Mouse (Mus musculus) gastrocnemius, adult 2 months (tissue): Measurements from ENCODE around the gene Rbm43. TPM values are rescaled to one million over a fixed set of nuclear protein-coding genes. Genes with fewer than 3 reads are reported as not detected.

Experiments used
- DNase-seq: peaks from one replicate; pipeline ENCODE4 v3.0.0; 2022
- H3K27ac ChIP-seq: fragments of 200-600 bp; 2 replicates; pipeline ENCODE4 v1.8.1; 2022; ENCODE audit warnings: mild to moderate bottlenecking
- H3K4me3 ChIP-seq: fragments of 200-600 bp; 2 replicates; pipeline ENCODE4 v1.8.1; 2022; ENCODE audit warnings: mild to moderate bottlenecking, moderate library complexity
- CTCF ChIP-seq: fragments of 200-600 bp; IDR thresholded peaks from 2 replicates; pipeline ENCODE4 v1.8.1; 2022; ENCODE audit warnings: antibody characterized with exemption, mild to moderate bottlenecking, moderate library complexity
- intact Hi-C: fragments of 180-260 bp; cut with DNase I; formaldehyde crosslinking; loops from one replicate; pipeline ENCODE4 v1.15.1; 2025
- long read RNA-seq, 2 experiments: library from polyadenylated mRNA; stranded (forward); transcript quantifications; one replicate each; pipeline ENCODE4 v2.0.0; 2021
- total RNA-seq, 2 experiments: library from RNA; stranded (reverse); gene quantifications; 2 replicates each; pipeline ENCODE4 v1.2.3; 2021

The Rbm43 gene
- total RNA-seq: 1 to 10 TPM; 1.0 to 1.2 TPM
- long read RNA-seq, experiment 1, partial matches to known transcripts: 0 of 1 reads
- long read RNA-seq, experiment 1, other reads (novel, unspliced or antisense): 1 of 1 reads
- long read RNA-seq, experiment 2: 0 reads

DNA sequence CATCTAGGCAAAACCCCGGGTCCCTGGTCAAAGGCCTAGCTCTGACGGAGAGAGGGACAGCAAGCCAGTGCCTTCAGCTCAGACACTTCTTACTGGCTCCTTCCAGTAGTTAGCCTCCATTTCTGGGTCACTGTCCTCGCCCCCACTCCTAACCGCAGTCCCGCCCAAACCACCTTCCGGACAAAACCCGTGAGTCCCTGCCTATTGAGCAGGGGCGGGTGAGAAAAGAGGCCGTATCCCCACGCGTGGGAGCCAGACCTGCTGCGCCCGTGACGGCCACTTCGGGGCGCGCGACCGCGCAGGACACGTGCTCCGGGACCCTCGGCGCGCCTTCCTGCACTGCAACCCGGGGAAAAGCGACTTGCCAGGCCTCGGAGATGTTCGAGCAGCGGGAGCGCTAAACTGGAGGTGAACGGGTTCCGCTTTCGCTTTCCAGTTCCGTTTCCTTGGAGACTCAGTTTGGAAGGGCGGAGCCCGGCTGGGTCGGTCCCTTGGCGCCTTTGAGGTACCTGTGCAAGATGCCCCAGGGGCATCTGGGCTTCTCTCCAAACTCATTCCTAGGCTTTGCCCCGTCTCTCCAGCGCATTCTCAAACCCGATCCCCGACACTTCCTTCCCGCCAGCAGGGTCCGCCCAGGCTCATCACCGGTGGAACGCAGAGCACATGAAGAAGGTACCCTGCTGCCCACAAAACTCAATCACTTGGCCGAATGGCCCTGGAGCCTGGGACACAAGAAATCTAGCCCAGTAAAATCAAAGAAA, at the start of gene Rbm43:
Rbm43 (minus strand) TSS at position 590 of the 761 bp plus-strand sequence.
- intact Hi-C loops: no loop called here
- H3K27ac ChIP-seq: peak within 1 kb of the TSS; percentile 86
- peak within 1 kb of the TSS; percentile 88 for H3K4me3 ChIP-seq
- peak; percentile 50 for TF ChIP-seq CTCF
- peak; percentile 78 for DNase-seq

DNA sequence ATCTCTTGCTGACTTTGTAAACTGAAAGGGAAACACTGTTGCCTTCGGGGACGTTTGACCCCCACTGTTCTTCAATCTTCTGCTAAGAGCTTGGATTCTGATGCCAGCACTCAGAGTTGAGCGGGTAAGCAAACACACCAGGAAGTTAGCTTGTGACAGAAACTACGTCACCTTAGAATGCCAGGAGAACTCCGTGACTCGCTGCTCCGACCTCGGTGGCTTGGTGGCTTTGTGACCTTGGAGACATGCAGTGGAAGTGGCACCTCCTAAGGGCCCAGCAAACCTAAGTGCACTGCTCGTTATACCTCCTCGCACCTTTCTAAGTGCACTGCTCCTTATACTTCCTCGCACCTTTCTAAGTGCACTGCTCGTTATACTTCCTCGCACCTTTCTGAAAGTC, 47.3 kb upstream of the Rbm43 start:
- no peak for TF ChIP-seq CTCF
- intact Hi-C loops: loop anchor here (5.0 kb wide), 1 partner anchor 55 kb away; the partner anchor contains the start of gene Tnfaip6
- Histone ChIP-seq H3K27ac (peak overlapping the region; percentile 70; the same call in 1 of the 2 replicates), H3K4me3 (peak overlapping the region; percentile 54)
- DNase-seq: no peak

DNA sequence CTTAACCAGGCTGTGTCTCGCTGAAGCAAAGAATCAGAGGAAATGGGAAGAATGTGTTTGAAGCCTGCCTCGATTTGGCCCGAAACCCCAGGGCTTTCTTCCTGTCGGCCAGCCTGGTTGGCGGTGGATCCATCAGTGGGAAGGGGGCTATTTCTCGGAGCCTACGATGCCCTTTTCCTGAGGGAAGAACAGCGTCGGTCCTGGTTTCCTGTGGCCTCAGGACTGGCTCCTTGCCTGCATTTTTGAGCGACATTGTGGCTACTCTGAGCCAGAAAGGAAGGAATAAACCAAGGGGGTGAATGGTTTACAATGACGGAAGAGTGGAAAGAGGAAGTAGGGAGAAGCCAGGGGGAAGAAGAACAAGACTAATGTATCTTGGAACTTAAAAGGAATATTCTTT, 46.7 kb upstream of the Rbm43 start:
- peak overlapping the region; percentile 70 for H3K27ac ChIP-seq
- peak; percentile 29 for DNase-seq
- intact Hi-C loops: loop anchor here (5.0 kb wide), 1 partner anchor 56 kb away; the partner anchor contains the start of gene Tnfaip6
- H3K4me3 ChIP-seq: peak overlapping the region; percentile 54
- no peak for TF ChIP-seq CTCF

DNA sequence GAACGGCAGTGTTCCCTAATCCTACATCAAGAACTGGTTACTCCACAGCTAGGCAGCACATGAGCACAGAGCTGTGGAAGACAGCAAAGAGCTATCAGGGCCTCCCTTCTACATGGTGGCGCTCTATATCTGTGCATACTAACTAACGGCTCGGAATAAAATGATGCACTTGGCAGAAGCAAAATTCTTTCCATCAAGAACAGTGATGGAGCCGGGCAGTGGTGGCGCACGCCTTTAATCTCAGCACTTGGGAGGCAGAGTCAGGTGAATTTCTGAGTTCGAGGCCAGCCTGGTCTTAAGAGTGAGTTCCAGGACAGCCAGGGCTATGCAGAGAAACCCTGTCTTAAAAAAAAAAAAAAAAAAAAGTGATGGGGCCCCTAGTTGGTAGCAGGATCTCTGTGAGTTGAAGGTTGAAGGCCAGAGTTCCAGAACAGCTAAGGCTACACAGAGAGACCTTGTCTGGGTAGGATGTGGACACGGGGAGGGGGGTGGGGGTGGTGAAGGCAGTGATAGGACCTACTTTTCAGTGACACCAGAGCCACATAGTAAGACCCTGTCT, 38.5 kb upstream of the Rbm43 start, which contains the start of gene Nmi:
Nmi (minus strand) TSS at position 85 of the 559 bp plus-strand sequence.
- no peak for TF ChIP-seq CTCF
- DNase-seq: no peak
- H3K27ac ChIP-seq: peak within 1 kb of the TSS; percentile 92
- intact Hi-C loops: no loop called here
- H3K4me3 ChIP-seq: peak within 1 kb of the TSS; percentile 91

DNA sequence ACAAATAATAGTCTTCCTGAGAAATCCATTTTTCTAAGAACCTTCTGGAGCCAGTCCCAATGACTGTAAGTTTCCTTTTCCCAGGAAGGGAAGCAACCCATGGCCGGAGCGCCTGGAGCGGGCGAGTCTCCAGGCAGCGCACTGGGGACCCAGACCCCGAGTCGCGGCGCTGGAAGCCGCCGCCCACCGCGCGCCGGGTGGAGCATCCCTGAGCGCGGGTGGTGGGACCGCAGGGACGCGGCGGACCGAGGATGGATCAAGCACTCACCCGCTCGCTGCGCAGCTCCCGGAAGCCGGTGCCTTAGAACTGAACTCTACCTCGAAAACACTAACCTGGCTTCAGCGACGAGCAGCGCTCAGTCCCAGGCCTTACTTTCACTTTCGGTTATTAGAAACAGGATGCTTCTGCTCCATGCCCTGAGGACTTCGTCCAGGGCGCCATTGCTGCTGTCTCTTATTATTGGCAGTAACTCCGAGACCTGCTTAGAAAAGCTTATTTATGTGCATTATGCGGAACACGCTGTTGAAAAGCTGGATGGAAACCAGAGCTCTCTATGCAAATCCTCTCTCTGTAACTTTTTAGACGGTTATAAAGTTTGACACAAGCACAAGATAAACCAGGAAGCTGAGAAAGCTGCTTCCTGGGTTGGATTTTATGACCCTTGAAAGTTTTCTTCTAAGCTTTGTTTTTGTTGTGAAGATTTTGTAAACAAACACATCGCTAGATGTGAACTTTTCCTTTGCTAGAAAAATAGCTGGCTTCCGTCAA, 37.9 kb upstream of the Rbm43 start:
- intact Hi-C loops: no loop called here
- TF ChIP-seq CTCF: no peak
- peak; percentile 67 for DNase-seq

DNA sequence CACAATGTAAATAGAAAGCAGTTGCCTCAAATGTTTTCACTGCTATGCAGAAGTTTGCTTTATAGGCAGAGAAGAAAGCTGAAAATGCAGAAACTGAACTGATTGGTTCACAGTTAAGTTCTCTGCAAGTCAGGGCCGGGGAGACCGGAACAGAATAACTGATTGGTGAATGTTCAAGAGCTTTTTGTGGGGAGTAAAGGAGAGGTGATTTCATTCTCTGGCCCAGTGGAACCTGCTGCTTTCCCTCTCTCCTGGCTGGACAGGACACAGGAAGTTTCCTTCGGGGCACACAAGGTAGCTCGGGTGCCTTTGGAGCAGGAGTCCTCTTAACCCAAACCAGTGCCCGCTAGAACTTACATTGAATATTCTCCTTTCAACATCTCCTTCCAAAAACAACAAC, 37.2 kb upstream of the Rbm43 start:
- no peak for TF ChIP-seq CTCF
- Histone ChIP-seq H3K4me3 (peak overlapping the region; percentile 91), H3K27ac (peak overlapping the region; percentile 92)
- intact Hi-C loops: no loop called here
- DNase-seq: peak; percentile 24

More for the DNA sequence above, 37.9 kb upstream of the Rbm43 start:
- H3K4me3 ChIP-seq: peak overlapping the region; percentile 91
- H3K27ac ChIP-seq: peak overlapping the region; percentile 92

DNA sequence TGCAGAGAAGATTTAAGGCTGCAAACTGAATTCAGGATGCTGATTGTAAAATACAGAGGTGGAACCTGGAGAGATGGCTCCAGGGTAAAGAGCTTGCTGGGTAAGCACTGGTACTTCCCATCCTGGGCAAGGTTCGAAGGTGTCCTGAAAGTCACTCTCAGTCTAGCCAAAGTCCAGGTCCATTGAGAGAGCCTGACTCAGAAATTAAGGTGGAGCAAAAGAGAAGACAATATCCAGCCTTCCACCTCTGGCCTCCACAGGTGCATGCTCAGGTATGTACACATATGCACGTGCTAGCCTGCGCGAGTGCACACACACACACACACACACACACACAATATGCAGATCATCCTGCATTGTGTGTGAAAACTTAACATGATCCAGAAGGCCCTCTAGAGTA, 35.9 kb upstream of the Rbm43 start:
- H3K27ac ChIP-seq: no peak overlapping the region
- no peak for TF ChIP-seq CTCF
- intact Hi-C loops: no loop called here
- no peak for DNase-seq
- no peak overlapping the region for H3K4me3 ChIP-seq

DNA sequence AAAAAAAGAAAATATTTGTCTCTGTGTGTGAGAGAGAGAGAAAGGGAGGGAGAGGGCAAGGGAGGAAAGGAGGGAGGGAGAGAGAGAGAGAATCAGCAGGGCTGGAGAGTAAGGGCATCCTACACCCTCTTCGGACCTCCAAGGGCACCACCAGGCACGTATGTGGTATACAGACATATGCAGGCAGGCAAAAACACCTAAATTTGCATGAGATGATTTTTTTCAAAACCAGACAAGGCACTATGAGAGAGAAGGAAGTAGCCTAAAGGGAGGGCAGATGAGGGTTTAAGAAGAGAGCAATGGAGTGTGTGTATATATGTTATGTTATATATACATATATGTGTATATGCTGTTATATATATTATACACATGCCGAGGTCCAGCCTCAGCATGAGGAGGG, 32.3 kb upstream of the Rbm43 start:
- no peak for TF ChIP-seq CTCF
- intact Hi-C loops: no loop called here

DNA sequence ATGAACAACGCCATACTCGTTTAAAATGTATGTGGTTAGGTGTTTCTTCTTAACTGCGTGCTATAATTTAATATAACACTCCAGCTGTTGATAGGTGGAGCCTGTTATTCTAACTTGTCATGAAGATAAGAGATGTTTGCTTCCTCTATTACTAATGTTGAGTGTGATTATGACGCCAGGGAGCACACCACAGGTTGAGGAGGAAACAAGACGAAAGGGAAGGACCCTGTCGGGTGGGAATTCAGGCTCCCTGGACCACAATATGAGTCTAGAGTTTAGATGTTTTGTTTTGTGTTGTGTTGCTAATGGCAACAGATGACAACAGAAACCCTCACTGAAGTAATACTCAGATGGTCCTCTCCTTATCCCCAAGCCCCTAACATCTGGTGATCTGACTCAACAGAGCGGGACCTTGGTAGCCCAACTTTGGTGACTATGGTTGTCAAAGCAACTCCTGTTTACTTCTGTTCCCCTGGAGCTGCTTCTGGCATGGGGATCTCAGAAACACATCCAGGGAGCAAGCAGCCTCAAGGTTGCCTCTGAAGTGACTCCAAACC, 18.8 kb upstream of the Rbm43 start:
- DNase-seq: no peak
- Histone ChIP-seq H3K4me3 (no peak overlapping the region), H3K27ac (no peak overlapping the region)
- TF ChIP-seq CTCF: no peak
- intact Hi-C loops: no loop called here

More for the DNA sequence above, 32.3 kb upstream of the Rbm43 start:
- DNase-seq: no peak
- Histone ChIP-seq H3K27ac (no peak overlapping the region), H3K4me3 (no peak overlapping the region)

DNA sequence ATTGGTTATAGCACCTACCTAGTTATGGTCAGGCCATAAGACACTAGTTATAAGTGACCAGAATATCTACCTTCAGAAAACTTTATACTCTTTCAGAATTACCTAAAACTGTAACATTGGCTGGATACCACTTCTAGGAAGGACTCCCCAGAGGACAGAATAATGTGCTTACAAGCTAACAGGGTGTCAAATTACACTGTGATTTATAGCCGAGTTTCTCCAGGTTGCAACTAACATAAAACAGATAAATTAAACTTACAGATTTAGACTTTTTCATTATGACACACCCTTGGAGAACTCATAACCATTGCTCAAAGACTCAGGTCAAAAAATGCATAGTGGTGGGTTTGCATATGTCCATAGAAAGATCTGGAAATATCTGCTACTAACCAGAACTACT, 15.9 kb upstream of the Rbm43 start:
- no peak for TF ChIP-seq CTCF
- Histone ChIP-seq H3K4me3 (no peak overlapping the region), H3K27ac (no peak overlapping the region)
- DNase-seq: no peak
- intact Hi-C loops: no loop called here

DNA sequence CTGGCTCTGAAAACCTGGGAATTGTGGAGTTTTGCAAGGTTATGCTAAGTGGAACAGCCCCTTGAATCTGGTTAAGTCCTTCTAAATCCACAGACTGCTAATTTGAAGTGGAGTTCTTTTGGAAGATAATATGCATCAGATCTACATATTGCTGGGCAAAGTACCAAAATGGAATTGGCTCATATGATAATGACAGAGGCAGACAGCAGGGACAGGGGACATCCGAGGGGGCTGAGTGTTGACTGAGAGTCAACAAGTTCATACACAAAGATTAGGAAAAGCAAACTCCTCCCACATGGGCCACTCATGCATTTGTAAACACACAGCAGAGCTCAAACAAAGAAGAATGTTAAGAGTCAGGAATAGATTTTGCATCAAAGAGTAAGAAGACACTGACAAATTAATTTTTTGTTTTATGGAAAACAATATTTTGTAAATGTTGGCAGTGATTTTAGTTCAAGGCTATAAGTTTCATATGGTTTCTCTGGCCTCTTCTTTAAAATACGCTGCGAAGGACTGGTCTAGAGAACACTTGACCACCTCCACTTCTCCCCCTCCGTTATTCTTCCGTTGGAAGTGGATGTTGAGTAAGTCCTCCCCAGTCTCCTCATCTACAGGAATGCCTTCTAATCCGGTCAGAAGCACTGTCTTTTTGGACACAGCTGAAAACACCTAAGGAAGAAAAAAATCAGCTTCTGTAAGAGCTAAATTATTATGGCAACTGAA, 13.3 kb upstream of the Rbm43 start:
- DNase-seq: no peak
- no peak overlapping the region for H3K27ac ChIP-seq
- no peak for TF ChIP-seq CTCF
- intact Hi-C loops: no loop called here
- H3K4me3 ChIP-seq: no peak overlapping the region

DNA sequence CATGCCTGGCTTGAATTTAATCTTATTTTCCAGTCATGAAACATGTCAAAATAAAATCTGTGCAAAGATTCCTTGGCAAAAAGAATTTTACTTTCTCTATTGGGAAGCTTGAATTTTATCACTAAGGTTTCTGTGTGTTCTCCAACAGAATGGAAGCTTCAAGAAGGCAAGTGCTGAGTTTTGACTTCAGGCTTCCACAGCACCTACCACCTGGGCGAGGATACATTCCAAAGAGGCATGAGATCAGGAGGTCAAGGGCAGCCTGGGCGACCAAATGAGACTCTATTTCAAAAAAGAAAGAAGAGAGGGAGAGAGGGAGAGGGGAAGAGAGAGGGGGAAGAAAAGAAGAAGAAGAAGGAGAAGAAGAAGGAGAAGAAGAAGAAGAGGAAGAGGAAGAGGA, 10.8 kb upstream of the Rbm43 start:
- intact Hi-C loops: no loop called here
- DNase-seq: no peak
- no peak overlapping the region for H3K27ac ChIP-seq

More for the DNA sequence above, 10.8 kb upstream of the Rbm43 start:
- TF ChIP-seq CTCF: no peak
- no peak overlapping the region for H3K4me3 ChIP-seq
